Mouse (Mus musculus) kidney, postnatal 0 days (tissue): Measurements from ENCODE around the gene Hspe1. TPM values are rescaled to one million over a fixed set of nuclear protein-coding genes. Genes with fewer than 3 reads are reported as not detected.

Experiments used
- ATAC-seq: fragments of 200-750 bp; cut with Nextera tagmentation; replicated peaks from 2 replicates; pipeline ENCODE4 v1.8.0; 2017; ENCODE audit warnings: low read depth, moderate number of reproducible peaks, moderate TSS enrichment, moderate library complexity; ENCODE audit not compliant: low FRiP score
- DNase-seq: peaks from one replicate; pipeline ENCODE4 v3.0.0-alpha.2; 2016; ENCODE audit warnings: low spot score
- H3K27ac ChIP-seq: fragments of 300-500 bp; sonication (generic); 2 replicates; pipeline ENCODE4 v1.5.1; 2014; ENCODE audit warnings: mild to moderate bottlenecking
- H3K27me3 ChIP-seq: fragments of 300-500 bp; sonication (generic); 2 replicates; pipeline ENCODE4 v1.6.1; 2014; ENCODE audit warnings: low read length, mixed read lengths; ENCODE audit not compliant: insufficient read depth
- H3K36me3 ChIP-seq: fragments of 300-500 bp; sonication (generic); 2 replicates; pipeline ENCODE4 v1.6.1; 2014; ENCODE audit warnings: low read length, mixed read lengths; ENCODE audit not compliant: insufficient read depth
- H3K4me1 ChIP-seq: fragments of 300-500 bp; sonication (generic); replicated peaks from 2 replicates; pipeline ENCODE4 v1.6.1; 2014; ENCODE audit warnings: antibody characterized with exemption, low read length, mixed read lengths; ENCODE audit not compliant: insufficient read depth
- H3K4me2 ChIP-seq: fragments of 300-500 bp; sonication (generic); 2 replicates; pipeline ENCODE4 v1.6.1; 2014; ENCODE audit warnings: mild to moderate bottlenecking, low read length, moderate library complexity, mixed read lengths
- H3K4me3 ChIP-seq: fragments of 300-500 bp; sonication (generic); replicated peaks from 2 replicates; pipeline ENCODE4 v1.5.1; 2014; ENCODE audit warnings: low read depth, low read length
- H3K9ac ChIP-seq: fragments of 300-500 bp; sonication (generic); 2 replicates; pipeline ENCODE4 v1.6.1; 2014; ENCODE audit warnings: low read depth, low read length
- H3K9me3 ChIP-seq: fragments of 300-500 bp; sonication (generic); replicated peaks from 2 replicates; pipeline ENCODE4 v1.6.1; 2016; ENCODE audit warnings: low read length, inconsistent platforms, mixed read lengths
- CTCF ChIP-seq: IDR thresholded peaks from 2 replicates; pipeline ENCODE4 v1.5.1; 2016; ENCODE audit warnings: antibody characterized with exemption, low read depth, mild to moderate bottlenecking, moderate library complexity
- WGBS: fragments of 180-500 bp; shearing (Covaris S2); extraction: QIAGEN DNeasy Blood & Tissue Kit; methylation state at CpG from one replicate; pipeline ENCODE4 v1.1.7; 2014; 5-methylcytosine and 5-hydroxymethylcytosine counted together
- polyA plus RNA-seq: library from polyadenylated mRNA; unstranded; fragments of >200 nt; fragmentation: Nextera tagmentation; extraction: Ambion mirVana; gene quantifications from 2 replicates; pipeline ENCODE4 v1.2.1, GENCODE M21; 2015

Gene Hspe1
- polyA plus RNA-seq, 1 experiment from 2014 or later: 576 TPM

GRCm38 (mm10) chr1:55076849-55077516 lies 10.9 kb upstream of the Hspe1 start:
- 88% methylated on average over 2 of the region's 2 CpGs for WGBS
- Histone ChIP-seq H3K27ac (no peak overlapping the region), H3K9ac (no peak overlapping the region), H3K36me3 (peaks cover 27% of the 10 kb centered on the region; the same call in 1 of the 2 replicates), H3K4me3 (no peak overlapping the region), H3K4me2 (no peak overlapping the region), H3K4me1 (no peaks in the 10 kb centered on the region), H3K27me3 (no peaks in the 10 kb centered on the region), H3K9me3 (no peaks in the 10 kb centered on the region)
- TF ChIP-seq CTCF: no peak
- DNase-seq (no peak), ATAC-seq (0 out of 2 replicates have a peak, but pooled peaks have one; percentile 25)

GRCm38 (mm10) chr1:55079677-55080076 lies 8.3 kb upstream of the Hspe1 start:
- ATAC-seq: no peak
- WGBS: 93% methylated on average over 4 of the region's 4 CpGs
- H3K4me3 ChIP-seq: no peak overlapping the region
- DNase-seq: no peak
- no peak overlapping the region for H3K9ac ChIP-seq
- no peak overlapping the region for H3K27ac ChIP-seq
- no peak for TF ChIP-seq CTCF
- H3K4me1 ChIP-seq: no peaks in the 10 kb centered on the region
- H3K4me2 ChIP-seq: no peak overlapping the region
- H3K36me3 ChIP-seq: peaks cover 50% of the 10 kb centered on the region
- H3K9me3 ChIP-seq: no peaks in the 10 kb centered on the region
- H3K27me3 ChIP-seq: no peaks in the 10 kb centered on the region

- 60% methylated on average over 1 of the region's 1 CpGs for WGBS
These were observed 5.8 kb upstream of the Hspe1 start for GRCm38 (mm10) chr1:55082106-55082505.

GRCm38 (mm10) chr1:55085781-55086366 lies 2.1 kb upstream of the Hspe1 start:
- no peaks in the 10 kb centered on the region for H3K9me3 ChIP-seq
- ATAC-seq (no peak), DNase-seq (no peak)
- H3K4me3 ChIP-seq: no peak overlapping the region
- WGBS: 47% methylated on average over 7 of the region's 7 CpGs
- no peaks in the 10 kb centered on the region for H3K27me3 ChIP-seq
- no peak overlapping the region for H3K27ac ChIP-seq
- H3K4me1 ChIP-seq: 0 out of 2 replicates have a peak, but pooled peaks cover 4% of the 10 kb centered on the region
- H3K4me2 ChIP-seq: peak overlapping the region; percentile 82
- peaks cover 29% of the 10 kb centered on the region for H3K36me3 ChIP-seq
- H3K9ac ChIP-seq: no peak overlapping the region
- TF ChIP-seq CTCF: peak; percentile 17; the same call in 1 of the 2 replicates

More at GRCm38 (mm10) chr1:55082106-55082505, 5.8 kb upstream of the Hspe1 start:
- no peaks in the 10 kb centered on the region for H3K9me3 ChIP-seq
- DNase-seq: no peak
- peaks cover 47% of the 10 kb centered on the region for H3K36me3 ChIP-seq
- no peak for ATAC-seq
- H3K27ac ChIP-seq: no peak overlapping the region
- no peaks in the 10 kb centered on the region for H3K4me1 ChIP-seq
- H3K4me3 ChIP-seq: no peak overlapping the region
- no peak overlapping the region for H3K4me2 ChIP-seq
- TF ChIP-seq CTCF: peak; percentile 48; the same call in 1 of the 2 replicates
- no peaks in the 10 kb centered on the region for H3K27me3 ChIP-seq
- no peak overlapping the region for H3K9ac ChIP-seq

- WGBS: under 1% methylated on average over 13 of the region's 13 CpGs
- peak; percentile 50 for DNase-seq
These were observed 998 bp upstream of the Hspe1 start for GRCm38 (mm10) chr1:55086868-55087400.

GRCm38 (mm10) chr1:55087401-55087904 lies 479 bp upstream of the Hspe1 start:
- WGBS: 1% methylated on average over 30 of the region's 57 CpGs
- no peak for TF ChIP-seq CTCF
- H3K27ac ChIP-seq: peak overlapping the region; percentile 99
- no peaks in the 10 kb centered on the region for H3K27me3 ChIP-seq
- peak overlapping the region; percentile 82 for H3K4me2 ChIP-seq
- ATAC-seq (peak; percentile 62), DNase-seq (no peak)
- H3K4me3 ChIP-seq: peak overlapping the region; percentile 92
- peaks cover 18% of the 10 kb centered on the region for H3K36me3 ChIP-seq
- 0 out of 2 replicates have a peak, but pooled peaks cover 4% of the 10 kb centered on the region for H3K4me1 ChIP-seq
- H3K9ac ChIP-seq: peak overlapping the region; percentile 87
- no peaks in the 10 kb centered on the region for H3K9me3 ChIP-seq

More at GRCm38 (mm10) chr1:55086868-55087400, 998 bp upstream of the Hspe1 start:
- peak; percentile 1; the same call in 1 of the 2 replicates for ATAC-seq
- H3K27me3 ChIP-seq: no peaks in the 10 kb centered on the region
- H3K27ac ChIP-seq: peak overlapping the region; percentile 99
- TF ChIP-seq CTCF: no peak
- peak overlapping the region; percentile 87 for H3K9ac ChIP-seq
- no peaks in the 10 kb centered on the region for H3K9me3 ChIP-seq
- H3K4me1 ChIP-seq: 0 out of 2 replicates have a peak, but pooled peaks cover 4% of the 10 kb centered on the region
- H3K4me2 ChIP-seq: peak overlapping the region; percentile 82
- peaks cover 23% of the 10 kb centered on the region for H3K36me3 ChIP-seq
- H3K4me3 ChIP-seq: peak overlapping the region; percentile 92
